Mouse (Mus musculus): Measurements from ENCODE around the gene Foxi2. TPM values are rescaled to one million over a fixed set of nuclear protein-coding genes. Genes with fewer than 3 reads are reported as not detected.

The Foxi2 gene
- total RNA-seq, 2 experiments from 2014 or later, result not detected

Other genes with a start within 250 kb of the Foxi2 start
- under 1 TPM in 1 of 2 experiments, not detected in 1; 0.27 TPM for gene Nps, start 151.6 kb upstream of the Foxi2 start, total RNA-seq (2021)
- gene Clrn3, start 118.3 kb downstream of the Foxi2 start, total RNA-seq (2021), result not detected
- gene Ptpre, start 127.2 kb downstream of the Foxi2 start, total RNA-seq (2021), result 1 to 10 TPM; 2.6 to 4.5 TPM

Data from gastrocnemius, postnatal 14 days (tissue).